Mouse (Mus musculus) gastrocnemius, adult 2 months (tissue): ENCODE data around the gene Jsrp1. TPM values are rescaled to one million over a fixed set of nuclear protein-coding genes. Genes with fewer than 3 reads are reported as not detected.
A peak's percentile ranks its signal among the peaks of the same experiment; 100 is the strongest.

Source experiments
- DNase-seq: peaks from one replicate; pipeline ENCODE4 v3.0.0; 2022
- H3K27ac ChIP-seq: fragments of 200-600 bp; 2 replicates; pipeline ENCODE4 v1.8.1; 2022; ENCODE audit warnings: mild to moderate bottlenecking
- H3K4me3 ChIP-seq: fragments of 200-600 bp; 2 replicates; pipeline ENCODE4 v1.8.1; 2022; ENCODE audit warnings: mild to moderate bottlenecking, moderate library complexity
- CTCF ChIP-seq: fragments of 200-600 bp; IDR thresholded peaks from 2 replicates; pipeline ENCODE4 v1.8.1; 2022; ENCODE audit warnings: antibody characterized with exemption, mild to moderate bottlenecking, moderate library complexity
- intact Hi-C: fragments of 180-260 bp; cut with DNase I; formaldehyde crosslinking; loops from one replicate; pipeline ENCODE4 v1.15.1; 2025
- total RNA-seq, 2 experiments: library from RNA; stranded (reverse); gene quantifications; 2 replicates each; pipeline ENCODE4 v1.2.3; 2021

Jsrp1 gene
- total RNA-seq, 2 experiments from 2014 or later: 397 to 414 TPM

GRCm38 (mm10) chr10:80794750-80795149 is 18.5 kb downstream of the Jsrp1 start:
- DNase-seq: no peak
- TF ChIP-seq CTCF: no peak
- intact Hi-C loops: no loop called here
- H3K27ac ChIP-seq: no peak overlapping the region
- no peak overlapping the region for H3K4me3 ChIP-seq

GRCm38 (mm10) chr10:80793803-80794202 is 19.5 kb downstream of the Jsrp1 start:
- H3K4me3 ChIP-seq: no peak overlapping the region
- DNase-seq: no peak
- TF ChIP-seq CTCF: no peak
- peak overlapping the region; percentile 28; the same call in 1 of the 2 replicates for H3K27ac ChIP-seq
- intact Hi-C loops: no loop called here

DNA sequence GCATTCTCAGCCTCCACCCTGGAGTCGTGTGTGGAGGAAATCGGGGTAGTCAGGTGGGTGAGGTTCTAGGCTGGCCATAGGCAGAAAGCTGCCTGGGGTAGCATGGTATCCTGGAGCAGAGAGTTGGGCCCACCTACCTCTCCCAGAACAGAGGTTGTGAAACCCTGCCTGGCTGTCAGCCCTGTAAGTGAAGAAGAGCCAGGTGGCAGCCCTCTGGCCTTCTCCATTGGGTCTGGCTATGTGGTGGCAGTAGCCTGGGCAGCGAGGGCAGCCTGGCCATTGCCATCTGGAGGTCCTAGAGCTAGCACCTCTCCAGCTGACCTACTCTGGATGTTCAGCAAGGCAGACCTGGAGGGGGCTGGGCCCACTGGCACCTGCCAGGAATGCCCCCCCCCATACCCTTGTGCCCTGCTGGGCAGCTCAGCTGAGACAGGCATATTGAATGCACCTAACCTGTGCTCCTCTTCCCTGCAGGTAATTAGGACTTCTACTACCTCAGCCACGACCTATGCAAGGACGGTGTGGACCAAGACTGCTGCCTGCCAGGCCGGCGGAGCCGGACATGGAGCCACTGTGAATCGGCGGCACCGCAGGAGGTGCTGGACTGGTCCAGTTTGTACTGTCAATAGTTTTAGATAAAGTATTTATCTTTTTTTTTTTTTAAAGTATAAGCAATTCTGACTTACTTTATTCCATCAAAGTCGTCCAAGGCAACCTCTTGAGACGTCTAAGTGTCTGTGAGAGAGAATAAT is 20.1 kb downstream of the Jsrp1 start:
- DNase-seq: peak; percentile 64
- no peak overlapping the region for H3K4me3 ChIP-seq
- intact Hi-C loops: no loop called here
- H3K27ac ChIP-seq: peak overlapping the region; percentile 28; the same call in 1 of the 2 replicates
- no peak for TF ChIP-seq CTCF

- peak overlapping the region; percentile 28; the same call in 1 of the 2 replicates for H3K27ac ChIP-seq
- no peak for TF ChIP-seq CTCF
Measured at GRCm38 (mm10) chr10:80792175-80793032, 20.9 kb downstream of the Jsrp1 start.

GRCm38 (mm10) chr10:80791476-80792174 is 21.7 kb downstream of the Jsrp1 start:
- intact Hi-C loops: no loop called here
- Histone ChIP-seq H3K4me3 (no peak overlapping the region), H3K27ac (peak overlapping the region; percentile 6; the same call in 1 of the 2 replicates)
- TF ChIP-seq CTCF: no peak
- no peak for DNase-seq

More at GRCm38 (mm10) chr10:80792175-80793032, 20.9 kb downstream of the Jsrp1 start:
- intact Hi-C loops: no loop called here
- H3K4me3 ChIP-seq: no peak overlapping the region
- DNase-seq: no peak

DNA sequence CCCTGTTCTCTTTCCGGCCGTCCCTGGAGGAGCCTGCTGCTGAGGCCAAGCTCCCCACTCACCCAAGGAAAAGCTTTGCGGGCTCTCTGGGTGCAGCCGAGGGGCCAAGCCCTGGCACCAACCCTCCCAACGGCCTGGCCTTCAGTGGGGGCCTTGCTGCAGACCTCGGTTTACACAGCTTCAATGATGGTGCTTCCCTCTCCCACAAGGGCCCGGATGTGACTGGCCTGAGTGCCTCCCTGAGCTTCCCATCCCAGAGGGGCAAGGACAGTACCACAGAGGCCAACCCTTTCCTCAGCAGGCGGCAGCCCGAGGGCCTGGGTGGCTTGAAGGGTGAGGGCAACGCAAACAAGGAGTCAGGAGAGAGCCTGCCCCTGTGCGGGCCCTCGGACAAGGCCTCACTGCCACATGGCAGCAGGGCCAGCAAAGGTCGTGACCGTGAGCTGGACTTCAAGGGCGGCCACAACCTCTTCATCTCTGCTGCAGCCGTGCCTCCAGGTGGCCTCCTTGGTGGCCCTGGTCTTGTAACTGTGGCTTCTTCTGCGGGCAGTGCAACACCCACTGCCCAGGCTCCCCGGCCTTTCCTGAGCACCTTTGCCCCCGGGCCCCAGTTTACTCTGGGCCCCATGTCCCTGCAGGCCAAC is 22.4 kb downstream of the Jsrp1 start:
- Histone ChIP-seq H3K4me3 (no peak overlapping the region), H3K27ac (no peak overlapping the region)
- no peak for DNase-seq
- intact Hi-C loops: no loop called here
- no peak for TF ChIP-seq CTCF

- TF ChIP-seq CTCF: no peak
- no peak for DNase-seq
- H3K27ac ChIP-seq: no peak overlapping the region
- no peak overlapping the region for H3K4me3 ChIP-seq
- intact Hi-C loops: no loop called here
Measured at GRCm38 (mm10) chr10:80787517-80787916, 25.8 kb downstream of the Jsrp1 start.

GRCm38 (mm10) chr10:80785963-80786362 is 27.3 kb downstream of the Jsrp1 start:
- intact Hi-C loops: no loop called here
- peak overlapping the region; percentile 69; the same call in 1 of the 2 replicates for H3K27ac ChIP-seq
- no peak for TF ChIP-seq CTCF

GRCm38 (mm10) chr10:80784871-80785270 is 28.4 kb downstream of the Jsrp1 start:
- no peak for TF ChIP-seq CTCF
- DNase-seq: peak; percentile 53
- intact Hi-C loops: no loop called here
- peak overlapping the region; percentile 69 for H3K27ac ChIP-seq
- H3K4me3 ChIP-seq: no peak overlapping the region

More at GRCm38 (mm10) chr10:80785963-80786362, 27.3 kb downstream of the Jsrp1 start:
- no peak overlapping the region for H3K4me3 ChIP-seq
- DNase-seq: no peak

DNA sequence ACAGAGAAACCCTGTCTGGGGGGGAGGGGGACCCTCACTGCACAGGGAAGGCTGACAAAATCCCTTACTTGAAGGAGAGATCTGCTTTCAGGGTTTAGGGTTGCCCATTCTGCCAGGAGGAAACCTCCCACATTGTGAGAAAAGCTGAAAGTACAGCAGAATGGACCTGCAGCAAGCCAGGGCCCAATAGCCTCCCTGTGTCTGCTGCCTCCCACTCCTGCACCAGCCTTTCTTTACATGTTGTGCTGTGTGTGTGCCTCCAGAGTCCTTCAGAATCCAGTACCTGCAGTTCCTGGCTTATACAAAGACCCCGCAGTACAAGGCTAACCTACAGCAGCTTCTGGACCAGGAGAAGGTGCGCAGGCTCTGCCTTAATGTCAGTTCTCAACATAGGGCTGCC is 29.0 kb downstream of the Jsrp1 start:
- Histone ChIP-seq H3K4me3 (no peak overlapping the region), H3K27ac (peak overlapping the region; percentile 69)
- no peak for DNase-seq
- TF ChIP-seq CTCF: no peak
- intact Hi-C loops: no loop called here

DNA sequence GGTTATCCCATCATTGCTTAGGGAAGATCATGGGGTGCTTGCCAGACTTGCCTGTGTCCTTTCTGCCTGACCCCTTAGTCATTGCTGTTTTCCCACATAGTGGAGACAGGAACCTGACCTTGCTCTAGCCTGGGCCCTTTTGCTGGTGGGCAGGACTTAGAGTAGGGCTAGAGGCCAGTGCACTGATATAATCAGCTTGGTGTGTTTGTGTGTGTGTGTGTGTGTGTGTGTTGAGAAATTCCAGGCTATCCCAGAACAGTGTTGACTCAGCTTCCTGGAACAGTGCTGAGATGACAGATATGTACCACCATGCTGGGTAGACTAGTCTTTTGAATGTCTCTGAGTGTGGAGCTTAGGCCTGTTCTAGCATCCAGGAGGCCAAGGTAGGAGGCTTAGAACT is 33.7 kb downstream of the Jsrp1 start:
- no peak for TF ChIP-seq CTCF
- Histone ChIP-seq H3K4me3 (no peak overlapping the region), H3K27ac (no peak overlapping the region)
- DNase-seq: no peak
- intact Hi-C loops: no loop called here

- Histone ChIP-seq H3K4me3 (no peak overlapping the region), H3K27ac (peak overlapping the region; percentile 88; the same call in 1 of the 2 replicates)
- no peak for TF ChIP-seq CTCF
- no peak for DNase-seq
- intact Hi-C loops: no loop called here
Measured at GRCm38 (mm10) chr10:80777123-80777522, 36.2 kb downstream of the Jsrp1 start.
